Mouse (Mus musculus) MEL (cell line): ENCODE results near the gene Psmc5.

Experiments used
- CHD2 ChIP-seq: IDR thresholded peaks from 2 replicates; pipeline ENCODE4 v1.6.1; 2011; ENCODE audit warnings: low read length, improper control_type of control experiment
- CTCF ChIP-seq, 3 experiments: IDR thresholded peaks in 2 of 3; conservative IDR thresholded peaks in 1 of 3; 2 replicates each; pipeline ENCODE4 v1.5.1; 2011 to 2012; ENCODE audit warnings: low read length in 3 of 3, low read depth in 2 of 3, mild to moderate bottlenecking in 2 of 3, improper control_type of control experiment in 1 of 3, inconsistent platforms in 1 of 3, mixed read lengths in 1 of 3, moderate library complexity in 1 of 3; ENCODE audit not compliant: control insufficient read depth in 1 of 3, insufficient read depth in 1 of 3, poor library complexity in 1 of 3, severe bottlenecking in 1 of 3
- ELF1 ChIP-seq: IDR thresholded peaks from 2 replicates; pipeline ENCODE4 v1.6.1; 2014; ENCODE audit warnings: low read depth, mild to moderate bottlenecking, inconsistent platforms, low read length, improper control_type of control experiment, moderate library complexity
- EP300 ChIP-seq, 2 experiments: IDR thresholded peaks; 2 replicates each; pipeline ENCODE4 v1.6.1; 2011; ENCODE audit warnings: improper control_type of control experiment in 2 of 2, low read length in 2 of 2, low read depth in 1 of 2, mild to moderate bottlenecking in 1 of 2
- GABPA ChIP-seq: IDR thresholded peaks from 2 replicates; pipeline ENCODE4 v1.6.1; 2012; ENCODE audit warnings: low read depth, mild to moderate bottlenecking, inconsistent platforms, low read length, improper control_type of control experiment, moderate library complexity
- HCFC1 ChIP-seq: IDR thresholded peaks from 2 replicates; pipeline ENCODE4 v1.6.1; 2012; ENCODE audit warnings: low read depth, mild to moderate bottlenecking, inconsistent platforms, low read length, improper control_type of control experiment, moderate library complexity
- NELFE ChIP-seq: IDR thresholded peaks from 2 replicates; pipeline ENCODE4 v1.6.1; 2011; ENCODE audit warnings: low read depth, low read length, improper control_type of control experiment
- POLR2A ChIP-seq, 2 experiments: IDR thresholded peaks; 2 replicates each; pipeline ENCODE4 v1.6.1; 2011 to 2012; ENCODE audit warnings: low read length in 2 of 2, mild to moderate bottlenecking in 2 of 2, control low read depth in 1 of 2, improper control_type of control experiment in 1 of 2, low read depth in 1 of 2, moderate library complexity in 1 of 2; ENCODE audit not compliant: control insufficient read depth in 1 of 2, insufficient read depth in 1 of 2, poor library complexity in 1 of 2
- POLR2AphosphoS5 ChIP-seq: IDR thresholded peaks from 2 replicates; pipeline ENCODE4 v1.6.1; 2012; ENCODE audit warnings: low read depth, borderline replicate concordance, mild to moderate bottlenecking, inconsistent platforms, low read length, moderate library complexity, mixed read lengths
- RAD21 ChIP-seq: IDR thresholded peaks from 2 replicates; pipeline ENCODE4 v1.6.1; 2011; ENCODE audit warnings: mild to moderate bottlenecking, low read depth, low read length, improper control_type of control experiment
- SMC3 ChIP-seq: IDR thresholded peaks from 2 replicates; pipeline ENCODE4 v1.6.1; 2011; ENCODE audit warnings: low read depth, low read length, improper control_type of control experiment

DNA sequence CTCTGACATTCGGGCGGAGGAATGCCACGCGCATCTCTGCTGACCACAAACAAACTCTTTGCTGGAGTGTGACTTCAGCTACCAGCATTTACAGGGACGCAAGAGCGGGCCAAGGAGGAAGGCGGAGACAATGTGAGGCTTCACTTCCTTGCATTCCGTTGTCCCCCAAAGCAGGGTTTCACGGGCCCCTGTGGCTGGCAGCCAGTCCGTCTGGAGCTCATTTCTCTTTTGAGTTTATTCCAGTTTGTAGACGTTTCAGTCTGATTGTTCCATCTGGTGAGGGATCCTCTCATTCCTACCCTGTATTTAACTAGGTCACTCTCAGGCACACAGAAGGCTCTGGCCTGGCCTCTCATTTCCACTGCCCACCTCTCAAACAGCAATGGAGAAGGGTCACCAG is 31.0 kb downstream of the Psmc5 start:
- TF ChIP-seq CTCF (IDR thresholded peaks at IDR 0.05 in 2 of 3, conservative IDR thresholded peaks at IDR 0.05 in 1 of 3; ENCODE audit: control insufficient read depth in 1 of 3, insufficient read depth in 1 of 3, low read depth in 2 of 3, low read length in 3 of 3, poor library complexity in 1 of 3, severe bottlenecking in 1 of 3) (no peak), POLR2AphosphoS5 (no peak), HCFC1 (no peak), CHD2 (no peak), POLR2A (IDR thresholded peaks at IDR 0.05; ENCODE audit: control insufficient read depth in 1 of 2, insufficient read depth in 1 of 2, low read depth in 1 of 2, low read length in 2 of 2, poor library complexity in 1 of 2) (no peak), SMC3 (no peak), NELFE (no peak), GABPA (no peak), EP300 (IDR thresholded peaks at IDR 0.05; ENCODE audit: low read depth in 1 of 2, low read length in 2 of 2) (no peak), ELF1 (no peak), RAD21 (no peak)
